Mouse (Mus musculus) heart, embryonic 14.5 days (tissue): Measurements from ENCODE around the gene Sirt3. TPM values are rescaled to one million over a fixed set of nuclear protein-coding genes. Genes with fewer than 3 reads are reported as not detected.
A peak's percentile ranks its signal among the peaks of the same experiment; 100 is the strongest.
"Not testable (repeated sequence)": the region's sequence is repeated elsewhere in the genome, so short reads cannot be mapped to it uniquely, and the experiment has no call there.

Experiments
- ATAC-seq: fragments of 200-750 bp; cut with Nextera tagmentation; 2 replicates; pipeline ENCODE4 v1.8.0; 2017; ENCODE audit warnings: low read depth, moderate TSS enrichment; ENCODE audit not compliant: insufficient number of reproducible peaks, insufficient read depth, low FRiP score
- H3K27ac ChIP-seq, 2 experiments: fragments of 200-500 bp in 1 of 2; fragments of 300-500 bp in 1 of 2; sonication (generic) in 1 of 2; replicated peaks in 1 of 2; 2 replicates each; pipeline ENCODE4 v1.5.1; 2012 to 2014; ENCODE audit warnings: low read depth in 2 of 2, low read length in 2 of 2, control low read depth in 1 of 2, mild to moderate bottlenecking in 1 of 2, mixed read lengths in 1 of 2; ENCODE audit not compliant: control insufficient read depth in 1 of 2, insufficient read depth in 1 of 2
- H3K27me3 ChIP-seq: fragments of 300-500 bp; sonication (generic); 2 replicates; pipeline ENCODE4 v1.6.1; 2014; ENCODE audit warnings: mild to moderate bottlenecking, low read length, control low read depth; ENCODE audit not compliant: control insufficient read depth, insufficient read depth
- H3K36me3 ChIP-seq: fragments of 300-500 bp; sonication (generic); 2 replicates; pipeline ENCODE4 v1.6.1; 2014; ENCODE audit warnings: mild to moderate bottlenecking, control low read depth, low read length, mixed read lengths; ENCODE audit not compliant: control insufficient read depth, insufficient read depth
- H3K4me1 ChIP-seq, 2 experiments: fragments of 200-500 bp in 1 of 2; fragments of 300-500 bp in 1 of 2; sonication (generic) in 1 of 2; 2 replicates each; pipeline ENCODE4 v1.6.1; 2012 to 2014; ENCODE audit warnings: low read length in 2 of 2, control low read depth in 1 of 2, mixed read lengths in 1 of 2; ENCODE audit not compliant: control insufficient read depth in 2 of 2, insufficient read depth in 2 of 2
- H3K4me2 ChIP-seq: fragments of 300-500 bp; sonication (generic); 2 replicates; pipeline ENCODE4 v1.6.1; 2014; ENCODE audit warnings: mild to moderate bottlenecking, low read length
- H3K4me3 ChIP-seq, 2 experiments: fragments of 200-500 bp in 1 of 2; fragments of 300-500 bp in 1 of 2; sonication (generic) in 1 of 2; 2 replicates each; pipeline ENCODE4 v1.5.1; 2012 to 2014; ENCODE audit warnings: low read length in 2 of 2, mild to moderate bottlenecking in 2 of 2, control low read depth in 1 of 2, low read depth in 1 of 2, moderate library complexity in 1 of 2; ENCODE audit not compliant: control insufficient read depth in 1 of 2, insufficient read depth in 1 of 2
- H3K9ac ChIP-seq: fragments of 300-500 bp; sonication (generic); 2 replicates; pipeline ENCODE4 v1.6.1; 2014; ENCODE audit warnings: mild to moderate bottlenecking, low read length
- H3K9me3 ChIP-seq: fragments of 300-500 bp; sonication (generic); 2 replicates; pipeline ENCODE4 v1.6.1; 2016; ENCODE audit warnings: low read length, control low read depth; ENCODE audit not compliant: control insufficient read depth
- WGBS: fragments of 180-500 bp; shearing (Covaris S2); extraction: QIAGEN DNeasy Blood & Tissue Kit; methylation state at CpG from one replicate; pipeline ENCODE4 v1.1.7; 2014; 5-methylcytosine and 5-hydroxymethylcytosine counted together
- polyA plus RNA-seq: library from polyadenylated mRNA; unstranded; fragments of >200 nt; fragmentation: Nextera tagmentation; extraction: Ambion mirVana; gene quantifications from 2 replicates; pipeline ENCODE4 v1.2.1, GENCODE M21; 2014

Sirt3 gene
- polyA plus RNA-seq, 1 experiment from 2014 or later, result 48.4 TPM

GRCm38 (mm10) chr7:140894611-140895010, 12.5 kb upstream of the Sirt3 start:
- H3K4me3 ChIP-seq, result no peak overlapping the region
- H3K27ac ChIP-seq, result no peak overlapping the region
- no peaks in the 10 kb centered on the region for H3K27me3 ChIP-seq
- H3K4me2 ChIP-seq, result no peak overlapping the region
- no peak for ATAC-seq
- WGBS, result 94% methylated on average over 3 of the region's 3 CpGs
- H3K36me3 ChIP-seq, result peaks cover 84% of the 10 kb centered on the region
- no peak overlapping the region for H3K9ac ChIP-seq
- H3K4me1 ChIP-seq, result no peaks in the 10 kb centered on the region
- H3K9me3 ChIP-seq, result no peaks in the 10 kb centered on the region

- Histone ChIP-seq H3K4me3 (no peak overlapping the region), H3K27ac (no peak overlapping the region), H3K9ac (no peak overlapping the region), H3K4me2 (no peak overlapping the region), H3K36me3 (peaks cover 84% of the 10 kb centered on the region), H3K27me3 (no peaks in the 10 kb centered on the region), H3K9me3 (no peaks in the 10 kb centered on the region), H3K4me1 (no peaks in the 10 kb centered on the region)
- ATAC-seq, result no peak
- 85% methylated on average over 7 of the region's 7 CpGs for WGBS
These were observed 11.9 kb upstream of the Sirt3 start for GRCm38 (mm10) chr7:140894031-140894430.

GRCm38 (mm10) chr7:140890636-140891035, 8.5 kb upstream of the Sirt3 start:
- not testable (repeated sequence) for H3K27me3 ChIP-seq, H3K4me2 ChIP-seq, H3K4me1 ChIP-seq, ATAC-seq, H3K9ac ChIP-seq, H3K27ac ChIP-seq, H3K9me3 ChIP-seq, H3K4me3 ChIP-seq
- H3K36me3 ChIP-seq, result peaks cover 85% of the 10 kb centered on the region
- 95% methylated on average over 16 of the region's 16 CpGs for WGBS

- Histone ChIP-seq H3K4me1 (peaks cover 3 to 9% of the 10 kb centered on the region in 2 experiments; a peak in 2 of 4 replicates), H3K27me3 (no peaks in the 10 kb centered on the region), H3K4me3 (peak overlapping the region; percentile 76 to 96), H3K36me3 (peaks cover 45% of the 10 kb centered on the region), H3K27ac (peak overlapping the region in 1 of 2 experiments; percentile 86; a peak in 2 of 4 replicates), H3K9ac (peak overlapping the region; percentile 80), H3K4me2 (peak overlapping the region; percentile 74), H3K9me3 (no peaks in the 10 kb centered on the region)
- WGBS, result 0% methylated on average over 12 of the region's 12 CpGs
- ATAC-seq, result 0 out of 2 replicates have a peak, but pooled peaks have one; percentile 8
These were observed 327 bp upstream of the Sirt3 start for GRCm38 (mm10) chr7:140882469-140882803.

GRCm38 (mm10) chr7:140880865-140881515, 1.1 kb downstream of the Sirt3 start:
- peak overlapping the region; percentile 80 to 86 for H3K27ac ChIP-seq
- WGBS, result 10% methylated on average over 8 of the region's 8 CpGs
- H3K36me3 ChIP-seq, result peaks cover 45% of the 10 kb centered on the region
- peak overlapping the region; percentile 80 for H3K9ac ChIP-seq
- no peaks in the 10 kb centered on the region for H3K27me3 ChIP-seq
- peaks cover 3 to 9% of the 10 kb centered on the region in 2 experiments; a peak in 2 of 4 replicates for H3K4me1 ChIP-seq
- ATAC-seq, result no peak
- H3K4me3 ChIP-seq, result peak overlapping the region; percentile 76 to 96
- peak overlapping the region; percentile 74 for H3K4me2 ChIP-seq
- no peaks in the 10 kb centered on the region for H3K9me3 ChIP-seq

GRCm38 (mm10) chr7:140880419-140880818, 1.7 kb downstream of the Sirt3 start:
- Histone ChIP-seq H3K4me1 (peaks cover 3 to 9% of the 10 kb centered on the region in 2 experiments; a peak in 2 of 4 replicates), H3K4me2 (peak overlapping the region; percentile 74), H3K9me3 (no peaks in the 10 kb centered on the region), H3K9ac (peak overlapping the region; percentile 80), H3K27me3 (no peaks in the 10 kb centered on the region), H3K27ac (peak overlapping the region in 1 of 2 experiments; percentile 86; a peak in 2 of 4 replicates), H3K36me3 (peaks cover 47% of the 10 kb centered on the region), H3K4me3 (peak overlapping the region in 1 of 2 experiments; percentile 76; a peak in 2 of 4 replicates)
- ATAC-seq, result no peak
- WGBS, result 82% methylated on average over 3 of the region's 3 CpGs

- no peak overlapping the region for H3K9ac ChIP-seq
- peaks cover 3 to 9% of the 10 kb centered on the region in 2 experiments; a peak in 2 of 4 replicates for H3K4me1 ChIP-seq
- peaks cover 49% of the 10 kb centered on the region for H3K36me3 ChIP-seq
- no peaks in the 10 kb centered on the region for H3K27me3 ChIP-seq
- no peak for ATAC-seq
- H3K4me3 ChIP-seq, result no peak overlapping the region
- no peaks in the 10 kb centered on the region for H3K9me3 ChIP-seq
- 79% methylated on average over 7 of the region's 7 CpGs for WGBS
- no peak overlapping the region for H3K4me2 ChIP-seq
- no peak overlapping the region for H3K27ac ChIP-seq
These were observed 2.8 kb downstream of the Sirt3 start for GRCm38 (mm10) chr7:140879355-140879754.

GRCm38 (mm10) chr7:140877364-140877763, 4.7 kb downstream of the Sirt3 start:
- no peak for ATAC-seq
- WGBS, result 82% methylated on average over 6 of the region's 6 CpGs
- peaks cover 58% of the 10 kb centered on the region for H3K36me3 ChIP-seq

More at GRCm38 (mm10) chr7:140877364-140877763, 4.7 kb downstream of the Sirt3 start:
- Histone ChIP-seq H3K4me3 (no peak overlapping the region), H3K27ac (no peak overlapping the region), H3K9ac (no peak overlapping the region), H3K4me2 (no peak overlapping the region), H3K9me3 (no peaks in the 10 kb centered on the region), H3K4me1 (peaks cover 3 to 4% of the 10 kb centered on the region in 2 experiments; a peak in 1 of 4 replicates), H3K27me3 (no peaks in the 10 kb centered on the region)
